Mouse (Mus musculus): ENCODE results near the gene Mllt3. TPM values are rescaled to one million over a fixed set of nuclear protein-coding genes. Genes with fewer than 3 reads are reported as not detected.

Gene Mllt3
- polyA plus RNA-seq, 1 experiment: 15.9 TPM

DNA sequence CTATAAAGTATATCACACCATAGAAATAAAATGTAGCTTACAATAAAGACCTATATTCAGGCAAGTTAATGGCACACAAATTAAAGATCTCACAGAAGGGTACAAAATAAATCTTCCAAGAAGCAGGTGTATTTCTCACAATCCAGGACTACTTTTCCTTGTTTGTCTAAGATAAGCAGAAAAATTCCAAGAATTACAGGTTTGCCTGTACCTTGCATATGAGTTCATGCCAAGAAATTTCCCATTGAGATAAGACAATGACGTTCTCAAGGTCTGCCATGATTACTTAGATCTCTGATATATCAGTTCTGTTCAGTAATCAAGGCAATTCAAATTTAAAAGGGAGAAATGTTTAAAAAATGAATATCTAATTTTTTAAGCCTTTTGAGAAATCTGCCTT is 272.9 kb downstream of the Mllt3 start:
- no peak for TF ChIP-seq GATA1 (IDR thresholded peaks at IDR 0.05; ENCODE audit: low read length)

GRCm38 (mm10) chr4:87759625-87760024 is 273.5 kb downstream of the Mllt3 start:
- TF ChIP-seq GATA1 (IDR thresholded peaks at IDR 0.05; ENCODE audit: low read length): no peak

DNA sequence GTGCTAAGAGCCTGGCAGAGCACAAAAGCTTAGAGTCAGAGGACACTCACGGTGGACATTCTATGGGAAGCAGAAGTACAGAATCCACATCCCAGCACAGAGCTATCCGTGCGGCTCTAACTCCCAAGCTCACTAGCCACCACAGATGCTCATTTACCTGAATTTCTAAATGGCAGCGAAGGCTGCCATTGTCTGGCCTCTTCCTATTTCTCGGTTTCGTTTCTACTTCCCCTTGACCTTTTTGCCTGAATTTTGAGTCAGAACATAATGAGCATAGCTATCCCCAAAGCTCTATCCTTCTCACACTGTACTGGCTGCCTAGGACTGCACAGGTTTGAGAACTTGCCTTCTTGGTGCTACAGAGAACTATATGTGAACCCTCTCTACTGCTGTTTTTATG is 274.1 kb downstream of the Mllt3 start:
- no peak for TF ChIP-seq GATA1 (IDR thresholded peaks at IDR 0.05; ENCODE audit: low read length)

DNA sequence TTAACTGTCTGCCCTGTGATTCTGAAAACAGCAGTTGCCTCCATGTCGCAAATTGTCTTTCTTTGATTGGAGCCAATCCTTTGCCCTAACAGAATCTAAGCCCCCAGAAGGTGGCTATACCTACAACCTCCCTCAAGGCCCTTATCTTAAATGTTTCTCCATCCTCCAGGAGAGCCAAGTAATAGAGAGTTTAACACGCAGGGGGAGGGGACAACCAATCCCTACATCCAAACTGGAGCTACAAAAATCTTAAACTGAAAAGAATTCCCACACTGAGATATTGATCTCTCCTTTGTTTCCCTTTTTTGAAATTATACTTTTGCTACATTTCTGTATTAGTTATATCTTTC is 281.7 kb downstream of the Mllt3 start:
- TF ChIP-seq GATA1 (IDR thresholded peaks at IDR 0.05; ENCODE audit: low read length): no peak

- no peak for TF ChIP-seq GATA1 (IDR thresholded peaks at IDR 0.05; ENCODE audit: low read length)
Measured at GRCm38 (mm10) chr4:87750856-87751514, 282.2 kb downstream of the Mllt3 start.

DNA sequence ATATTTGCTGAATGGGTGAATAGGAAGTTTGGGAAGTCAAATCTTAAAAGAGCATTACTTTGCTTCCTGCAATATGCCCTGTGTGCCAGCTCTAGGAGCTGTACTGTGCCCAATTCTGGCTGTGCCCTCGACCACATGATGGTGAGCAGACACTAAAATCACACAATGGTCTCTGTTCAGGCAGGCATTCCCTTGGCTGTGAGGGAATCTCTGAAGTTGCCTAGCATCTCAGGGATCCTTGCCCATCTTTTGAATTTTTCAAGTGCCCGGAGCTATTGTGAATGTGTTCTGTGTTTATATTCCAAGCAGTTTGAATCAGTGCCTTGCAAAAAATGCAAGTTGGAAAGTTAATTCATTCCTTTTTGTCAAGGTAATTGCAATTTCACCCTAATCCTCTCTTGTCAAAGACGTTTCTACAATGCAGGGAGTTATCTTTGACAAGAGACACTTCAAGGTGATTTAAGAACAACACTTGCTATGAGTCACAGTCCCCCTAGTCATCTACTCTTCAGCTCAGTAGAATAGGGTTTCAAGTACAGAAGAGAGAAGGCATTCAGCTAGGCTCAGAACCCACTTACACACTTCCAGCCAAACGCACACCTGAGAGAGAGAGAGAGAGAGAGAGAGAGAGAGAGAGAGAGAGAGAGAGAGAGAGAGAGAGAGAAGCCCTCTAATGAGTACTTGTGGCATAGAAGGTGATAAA is 283.5 kb downstream of the Mllt3 start:
- TF ChIP-seq GATA1 (IDR thresholded peaks at IDR 0.05; ENCODE audit: low read length): no peak

- no peak for TF ChIP-seq GATA1 (IDR thresholded peaks at IDR 0.05; ENCODE audit: low read length)
Measured at GRCm38 (mm10) chr4:87745016-87745645, 288.0 kb downstream of the Mllt3 start.

- no peak for TF ChIP-seq GATA1 (IDR thresholded peaks at IDR 0.05; ENCODE audit: low read length)
Measured at GRCm38 (mm10) chr4:87739524-87740128, 293.5 kb downstream of the Mllt3 start.

DNA sequence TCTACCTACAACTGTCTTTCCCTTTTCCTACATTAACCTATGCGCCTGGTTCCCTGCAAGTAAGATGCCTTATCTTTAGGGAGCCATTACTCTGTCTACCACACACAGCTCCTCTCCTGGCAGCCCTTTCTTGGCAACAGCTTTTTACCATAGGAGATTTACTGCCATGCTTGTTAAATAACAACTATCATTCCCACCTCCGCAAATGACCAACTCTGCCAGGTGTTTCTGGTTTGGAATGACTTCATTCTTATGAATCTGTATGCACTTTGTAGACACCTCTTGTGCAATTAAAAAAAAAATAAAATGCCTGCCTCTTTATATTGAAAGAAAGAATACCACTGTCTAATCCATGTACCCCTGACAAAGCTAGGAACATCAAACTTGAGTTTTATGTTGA is 294.1 kb downstream of the Mllt3 start:
- no peak for TF ChIP-seq GATA1 (IDR thresholded peaks at IDR 0.05; ENCODE audit: low read length)

- no peak for TF ChIP-seq GATA1 (IDR thresholded peaks at IDR 0.05; ENCODE audit: low read length)
Measured at GRCm38 (mm10) chr4:87737201-87737806, 295.9 kb downstream of the Mllt3 start.

DNA sequence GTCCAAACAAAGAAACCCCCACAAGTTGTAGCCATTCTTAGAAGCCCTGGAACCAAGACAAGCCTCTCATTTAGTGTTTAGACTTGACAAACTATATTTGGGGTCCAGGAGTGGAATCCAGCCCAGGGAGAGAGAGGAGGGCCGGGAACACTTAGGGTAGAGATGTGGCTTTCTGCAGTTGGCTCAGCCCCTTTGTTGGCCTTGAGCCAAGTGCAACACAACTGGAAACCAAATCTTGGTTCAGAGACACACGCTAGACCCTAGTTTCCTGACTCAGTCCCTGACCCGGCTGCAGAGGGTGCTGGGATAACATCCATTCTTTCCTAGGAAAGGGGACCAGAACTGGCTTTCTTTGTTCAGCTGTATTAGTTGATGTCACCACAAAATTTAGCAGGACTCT is 296.4 kb downstream of the Mllt3 start:
- no peak for TF ChIP-seq GATA1 (IDR thresholded peaks at IDR 0.05; ENCODE audit: low read length)

- no peak for TF ChIP-seq GATA1 (IDR thresholded peaks at IDR 0.05; ENCODE audit: low read length)
Measured at GRCm38 (mm10) chr4:87731118-87731672, 302.0 kb downstream of the Mllt3 start.

- TF ChIP-seq GATA1 (IDR thresholded peaks at IDR 0.05; ENCODE audit: low read length): no peak
Measured at GRCm38 (mm10) chr4:87728581-87728980, 304.6 kb downstream of the Mllt3 start.

DNA sequence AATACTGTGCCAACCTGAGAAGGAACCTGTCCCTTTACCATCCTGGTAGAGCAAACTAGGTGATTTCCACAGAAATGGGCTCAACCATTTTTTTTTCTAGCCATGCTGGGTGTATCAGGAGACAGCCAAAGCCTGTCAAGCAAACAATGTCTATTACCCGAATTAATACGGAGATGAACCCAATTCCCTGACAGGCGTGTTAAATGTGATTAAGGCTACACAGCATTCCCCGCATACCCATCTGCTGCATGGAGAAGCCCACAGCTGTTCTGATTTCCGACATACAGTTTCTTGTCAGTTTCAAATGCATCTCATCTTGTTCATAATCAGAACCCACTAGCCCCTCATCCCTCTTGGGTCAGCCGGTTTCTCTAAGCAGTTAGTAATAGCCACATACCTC is 309.7 kb downstream of the Mllt3 start:
- TF ChIP-seq GATA1 (IDR thresholded peaks at IDR 0.05; ENCODE audit: low read length): no peak

Other genes with a start within 250 kb of the Mllt3 start
- gene Focad, start 61.3 kb upstream of the Mllt3 start, polyA plus RNA-seq (2012): 2.5 and 5.2 TPM in 2 replicates

Measured in G1E-ER4 (cell line).